Mouse (Mus musculus): ENCODE data around the gene Spats2. TPM values are rescaled to one million over a fixed set of nuclear protein-coding genes. Genes with fewer than 3 reads are reported as not detected.

The Spats2 gene
- polyA plus RNA-seq, 1 experiment from 2014 or later, result 45.0 TPM

- H3K27me3 ChIP-seq, result peaks cover 94% of the 10 kb centered on the region
- H3K4me1 ChIP-seq (replicated peaks), result peaks cover 50% of the 10 kb centered on the region
- H3K4me3 ChIP-seq, result peak overlapping the region; percentile 32
- peak overlapping the region; percentile 48 for H3K4me2 ChIP-seq
- H3K9ac ChIP-seq, result peak overlapping the region; percentile 60; the same call in 1 of the 2 replicates
- under 1% methylated on average over 25 of the region's 27 CpGs for WGBS
- H3K9me3 ChIP-seq, result no peaks in the 10 kb centered on the region
- peak; percentile 57; the same call in 1 of the 2 replicates for ATAC-seq (ENCODE audit: low FRiP score)
- H3K27ac ChIP-seq, result 0 out of 2 replicates have a peak overlapping the region, but pooled peaks have one; percentile 18
- H3K36me3 ChIP-seq, result no peaks in the 10 kb centered on the region
Observed at GRCm38 (mm10) chr15:99088292-99088691, 37.4 kb upstream of the Spats2 start.

GRCm38 (mm10) chr15:99089069-99089468 is 36.6 kb upstream of the Spats2 start:
- Histone ChIP-seq H3K4me3 (no peak overlapping the region), H3K27me3 (peaks cover 92% of the 10 kb centered on the region), H3K36me3 (no peaks in the 10 kb centered on the region), H3K4me2 (peak overlapping the region; percentile 48; the same call in 1 of the 2 replicates), H3K27ac (peak overlapping the region; percentile 14; the same call in 1 of the 2 replicates), H3K9me3 (no peaks in the 10 kb centered on the region), H3K4me1 (replicated peaks) (peaks cover 58% of the 10 kb centered on the region), H3K9ac (peak overlapping the region; percentile 60; the same call in 1 of the 2 replicates)
- 4% methylated on average over 14 of the region's 14 CpGs for WGBS
- ATAC-seq (ENCODE audit: low FRiP score), result no peak

GRCm38 (mm10) chr15:99092870-99093269 is 32.8 kb upstream of the Spats2 start, which contains the start of gene Dnajc22:
TSS of gene Dnajc22 (plus strand) at chr15:99093170.
- Histone ChIP-seq H3K27me3 (peaks cover 89% of the 10 kb centered on the region), H3K4me1 (replicated peaks) (peaks cover 87% of the 10 kb centered on the region), H3K4me2 (peak within 1 kb of the TSS; percentile 80), H3K9ac (peak within 1 kb of the TSS; percentile 73), H3K36me3 (no peaks in the 10 kb centered on the region), H3K27ac (peak within 1 kb of the TSS; percentile 77), H3K9me3 (no peaks in the 10 kb centered on the region), H3K4me3 (peak within 1 kb of the TSS; percentile 45)
- ATAC-seq (ENCODE audit: low FRiP score), result no peak
- 19% methylated on average over 8 of the region's 8 CpGs for WGBS

GRCm38 (mm10) chr15:99093291-99094258 is 32.1 kb upstream of the Spats2 start:
- Histone ChIP-seq H3K36me3 (no peaks in the 10 kb centered on the region), H3K4me2 (peak overlapping the region; percentile 80), H3K27me3 (peaks cover 89% of the 10 kb centered on the region), H3K4me1 (replicated peaks) (peaks cover 87% of the 10 kb centered on the region), H3K4me3 (peak overlapping the region; percentile 45), H3K27ac (peak overlapping the region; percentile 77), H3K9ac (peak overlapping the region; percentile 73), H3K9me3 (no peaks in the 10 kb centered on the region)
- under 1% methylated on average over 54 of the region's 56 CpGs for WGBS
- ATAC-seq (ENCODE audit: low FRiP score), result peak; percentile 36

- Histone ChIP-seq H3K36me3 (no peaks in the 10 kb centered on the region), H3K4me2 (peak overlapping the region; percentile 32), H3K9me3 (no peaks in the 10 kb centered on the region), H3K4me3 (no peak overlapping the region), H3K27me3 (peaks cover 89% of the 10 kb centered on the region), H3K27ac (0 out of 2 replicates have a peak overlapping the region, but pooled peaks have one; percentile 8), H3K9ac (0 out of 2 replicates have a peak overlapping the region, but pooled peaks have one; percentile 24), H3K4me1 (replicated peaks) (peaks cover 84% of the 10 kb centered on the region)
- 0 out of 2 replicates have a peak, but pooled peaks have one; percentile 7 for ATAC-seq (ENCODE audit: low FRiP score)
- under 1% methylated on average over 27 of the region's 27 CpGs for WGBS
Observed at GRCm38 (mm10) chr15:99094631-99095270, 31.0 kb upstream of the Spats2 start.

GRCm38 (mm10) chr15:99095356-99095755 is 30.4 kb upstream of the Spats2 start:
- Histone ChIP-seq H3K9ac (0 out of 2 replicates have a peak overlapping the region, but pooled peaks have one; percentile 24), H3K27ac (peak overlapping the region; percentile 8; the same call in 1 of the 2 replicates), H3K4me2 (peak overlapping the region; percentile 32; the same call in 1 of the 2 replicates), H3K9me3 (no peaks in the 10 kb centered on the region), H3K4me3 (no peak overlapping the region), H3K36me3 (no peaks in the 10 kb centered on the region), H3K4me1 (replicated peaks) (peaks cover 79% of the 10 kb centered on the region), H3K27me3 (peaks cover 89% of the 10 kb centered on the region)
- 9% methylated on average over 6 of the region's 6 CpGs for WGBS
- ATAC-seq (ENCODE audit: low FRiP score), result no peak

- Histone ChIP-seq H3K9ac (peak overlapping the region; percentile 60), H3K4me2 (peak overlapping the region; percentile 72), H3K27ac (no peak overlapping the region; the same call in 1 of the 2 replicates), H3K4me1 (replicated peaks) (peaks cover 71% of the 10 kb centered on the region), H3K27me3 (peaks cover 89% of the 10 kb centered on the region), H3K9me3 (no peaks in the 10 kb centered on the region), H3K4me3 (peak overlapping the region; percentile 38), H3K36me3 (no peaks in the 10 kb centered on the region)
- no peak for ATAC-seq (ENCODE audit: low FRiP score)
- 3% methylated on average over 24 of the region's 24 CpGs for WGBS
Observed at GRCm38 (mm10) chr15:99096061-99096793, 29.5 kb upstream of the Spats2 start.

- no peak for ATAC-seq (ENCODE audit: low FRiP score)
- under 1% methylated on average over 49 of the region's 58 CpGs for WGBS
- Histone ChIP-seq H3K9me3 (no peaks in the 10 kb centered on the region), H3K36me3 (no peaks in the 10 kb centered on the region), H3K4me3 (peak overlapping the region; percentile 38), H3K9ac (peak overlapping the region; percentile 60), H3K4me2 (peak overlapping the region; percentile 72), H3K4me1 (replicated peaks) (peaks cover 67% of the 10 kb centered on the region), H3K27me3 (peaks cover 89% of the 10 kb centered on the region), H3K27ac (no peak overlapping the region; the same call in 1 of the 2 replicates)
Observed at GRCm38 (mm10) chr15:99096831-99097500, 28.8 kb upstream of the Spats2 start.

- Histone ChIP-seq H3K4me3 (peak overlapping the region; percentile 38), H3K36me3 (no peaks in the 10 kb centered on the region), H3K4me2 (peak overlapping the region; percentile 72), H3K27ac (no peak overlapping the region), H3K9ac (peak overlapping the region; percentile 60; the same call in 1 of the 2 replicates), H3K4me1 (replicated peaks) (peaks cover 62% of the 10 kb centered on the region), H3K27me3 (peaks cover 79% of the 10 kb centered on the region), H3K9me3 (no peaks in the 10 kb centered on the region)
- WGBS, result under 1% methylated on average over 39 of the region's 39 CpGs
- no peak for ATAC-seq (ENCODE audit: low FRiP score)
Observed at GRCm38 (mm10) chr15:99097840-99098492, 27.8 kb upstream of the Spats2 start.

- peaks cover 57% of the 10 kb centered on the region for H3K4me1 ChIP-seq (replicated peaks)
- H3K4me3 ChIP-seq, result peak overlapping the region; percentile 38
- H3K27me3 ChIP-seq, result peaks cover 74% of the 10 kb centered on the region
- H3K9ac ChIP-seq, result peak overlapping the region; percentile 60; the same call in 1 of the 2 replicates
- ATAC-seq (ENCODE audit: low FRiP score), result no peak
- peak overlapping the region; percentile 72 for H3K4me2 ChIP-seq
- 0% methylated on average over 9 of the region's 9 CpGs for WGBS
- no peaks in the 10 kb centered on the region for H3K36me3 ChIP-seq
- no peaks in the 10 kb centered on the region for H3K9me3 ChIP-seq
- H3K27ac ChIP-seq, result no peak overlapping the region
Observed at GRCm38 (mm10) chr15:99098493-99098861, 27.2 kb upstream of the Spats2 start.

Measured in hindbrain, embryonic 13.5 days (tissue).